Mouse (Mus musculus) activated CD4-positive, CD25-positive, alpha-beta regulatory T cell, adult 4 months (primary cell): ENCODE results near the gene Dcdc2a. TPM values are rescaled to one million over a fixed set of nuclear protein-coding genes. Genes with fewer than 3 reads are reported as not detected.

Experiments
- ATAC-seq: one replicate; pipeline ENCODE4 v1.8.0; 2017
- polyA plus RNA-seq, 2 experiments: library from polyadenylated mRNA; unstranded; fragments of 100-300 nt; shearing (Covaris generic); gene quantifications; one replicate each; pipeline ENCODE4 v1.2.1; 2017

Gene Dcdc2a
- polyA plus RNA-seq, 2 experiments from 2014 or later, result not detected

DNA sequence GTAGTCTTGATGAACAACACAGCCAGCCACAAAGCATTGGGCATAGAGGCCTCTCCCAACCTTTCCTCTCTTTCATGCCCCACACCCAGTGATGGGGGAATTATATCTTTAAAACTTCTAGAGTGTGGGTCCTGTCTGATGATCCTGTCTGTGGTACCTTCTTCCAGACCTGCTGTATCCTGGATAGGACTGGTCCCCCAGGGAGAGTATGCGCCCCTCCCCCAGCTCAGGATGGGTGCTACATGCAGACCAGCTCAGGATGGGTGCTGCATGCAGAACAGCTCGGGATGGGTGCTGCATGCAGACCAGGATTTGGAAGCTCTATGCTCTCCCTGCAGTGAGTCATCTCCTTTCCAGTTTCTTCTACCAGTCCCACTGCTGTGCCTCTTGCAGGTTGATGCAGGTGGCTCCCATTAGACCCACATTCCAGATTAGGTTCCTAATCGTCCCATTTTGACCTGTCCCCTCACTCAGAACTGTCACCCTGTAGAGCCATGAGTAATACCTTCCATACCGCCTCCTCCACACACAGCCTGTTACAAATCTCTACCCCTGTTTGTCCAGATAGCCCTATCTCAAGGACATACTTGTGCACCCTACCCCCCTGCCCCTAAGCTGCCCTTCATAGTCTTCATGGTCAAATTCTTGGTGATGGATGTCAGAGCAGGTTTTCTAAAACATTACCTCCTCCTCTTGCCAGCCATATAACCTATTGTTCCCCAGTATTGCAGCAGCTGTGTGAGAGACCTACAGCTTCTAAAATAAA lies 122.6 kb downstream of the Dcdc2a start:
- ATAC-seq, result no peak

DNA sequence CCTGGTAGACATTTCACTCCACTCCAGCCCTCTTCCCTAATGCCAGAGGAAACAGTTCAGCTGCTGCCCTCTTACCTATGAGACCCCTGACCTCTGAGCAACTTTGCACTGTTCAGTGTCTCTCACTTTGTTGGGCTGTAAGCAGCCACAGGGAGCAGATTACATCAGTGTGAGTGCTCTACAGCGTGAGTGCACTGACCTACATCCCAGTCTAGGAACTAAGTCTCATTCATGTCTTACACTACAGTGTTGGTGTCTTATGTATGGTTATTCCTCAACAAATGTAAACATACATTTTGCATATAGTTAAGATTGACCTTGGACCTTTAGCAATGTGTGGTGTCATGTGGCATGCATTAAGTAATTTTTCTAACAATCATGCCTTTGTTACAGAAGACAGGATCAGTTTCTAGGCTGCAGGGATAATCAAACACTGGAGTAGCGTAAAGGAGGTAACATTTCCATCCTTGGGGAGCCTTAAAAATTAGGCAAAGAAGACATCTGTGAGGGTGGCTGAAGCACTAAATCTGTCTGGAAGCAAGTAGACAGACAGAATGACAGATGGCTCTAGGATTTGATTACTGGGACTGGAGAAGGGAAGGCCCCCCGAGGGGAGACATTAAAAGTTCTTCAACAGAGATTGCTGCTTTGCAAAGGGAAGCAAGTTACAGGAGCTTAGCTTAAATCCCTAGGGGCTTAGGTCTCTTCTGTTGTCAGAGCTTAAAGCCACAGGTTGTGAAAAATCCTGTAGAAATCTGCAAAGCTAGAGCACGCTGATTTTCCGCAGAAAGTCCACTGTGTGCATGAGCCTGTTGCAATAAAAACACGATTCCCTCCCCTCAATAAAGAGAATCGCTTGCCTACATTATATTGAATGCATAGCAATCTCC lies 130.9 kb downstream of the Dcdc2a start:
- no peak for ATAC-seq

DNA sequence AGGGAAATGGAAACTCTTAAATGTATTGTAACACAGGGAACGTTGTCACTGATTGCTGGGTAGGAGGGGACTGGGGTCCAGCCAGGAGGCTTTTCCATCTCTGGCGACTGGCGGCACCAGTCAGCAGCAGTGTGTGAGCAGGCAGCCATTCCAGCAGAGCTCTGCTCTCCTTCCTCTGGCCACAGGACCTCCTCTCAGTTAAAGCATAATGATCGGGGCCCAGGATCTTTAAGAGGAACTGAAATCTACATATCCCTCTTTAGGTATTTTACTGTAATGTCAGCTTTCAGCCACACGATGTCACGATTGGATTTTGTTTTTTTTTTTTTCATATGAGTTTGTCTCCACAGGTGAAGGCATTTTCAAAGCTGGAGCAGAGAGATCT lies 131.5 kb downstream of the Dcdc2a start:
- no peak for ATAC-seq

DNA sequence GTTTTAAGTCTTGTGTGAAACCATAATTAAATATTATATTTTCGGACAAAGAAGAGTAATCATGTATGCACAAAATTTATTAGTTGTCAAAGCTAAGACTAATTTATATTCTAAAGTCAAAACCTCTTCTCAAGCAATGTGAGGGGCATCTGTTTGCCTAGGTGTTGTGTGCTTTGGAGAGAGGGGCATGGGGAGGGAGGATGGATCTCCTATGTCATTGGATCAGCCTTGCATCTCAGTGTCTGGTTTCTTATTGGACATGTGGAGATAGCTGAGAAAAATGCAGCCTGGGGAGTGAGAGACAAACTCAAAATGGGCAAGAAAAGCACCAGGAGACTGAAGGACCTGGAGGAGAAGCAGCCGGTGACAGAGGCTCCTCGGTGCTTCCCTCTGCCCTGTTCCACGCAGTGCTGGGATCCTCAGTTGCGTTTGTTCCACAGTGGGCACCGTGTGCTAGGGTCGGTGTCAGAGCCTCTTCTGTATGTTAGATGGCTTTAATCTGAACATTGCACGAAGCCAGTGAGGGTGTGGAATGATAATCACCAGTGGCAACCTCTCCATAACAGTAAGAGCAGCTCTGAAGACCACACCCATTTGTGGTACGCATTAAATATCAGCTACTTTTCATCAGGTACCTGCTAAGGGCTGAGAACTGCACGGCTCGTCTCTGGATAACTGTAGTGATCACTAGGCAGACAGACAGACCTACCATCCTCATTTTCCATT lies 133.8 kb downstream of the Dcdc2a start:
- ATAC-seq, result no peak

DNA sequence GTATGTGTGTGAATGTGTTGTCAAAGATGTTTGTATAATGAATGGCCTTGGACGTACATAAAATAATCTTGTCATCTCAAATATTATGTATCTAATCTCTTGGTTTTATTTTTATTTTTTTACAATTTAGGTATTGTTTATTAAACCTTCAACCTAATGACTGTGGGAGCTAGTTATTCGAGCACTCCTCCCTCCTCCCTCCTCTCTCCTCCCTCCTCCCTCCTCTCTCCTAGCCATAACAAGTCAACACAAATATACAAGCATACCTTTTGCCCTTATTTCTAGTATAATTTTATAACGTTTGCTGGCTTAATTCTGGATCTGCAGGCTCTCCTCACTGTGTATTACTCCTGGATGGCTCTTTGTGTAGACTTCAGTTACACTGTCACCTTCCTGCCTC lies 134.4 kb downstream of the Dcdc2a start:
- ATAC-seq, result no peak

DNA sequence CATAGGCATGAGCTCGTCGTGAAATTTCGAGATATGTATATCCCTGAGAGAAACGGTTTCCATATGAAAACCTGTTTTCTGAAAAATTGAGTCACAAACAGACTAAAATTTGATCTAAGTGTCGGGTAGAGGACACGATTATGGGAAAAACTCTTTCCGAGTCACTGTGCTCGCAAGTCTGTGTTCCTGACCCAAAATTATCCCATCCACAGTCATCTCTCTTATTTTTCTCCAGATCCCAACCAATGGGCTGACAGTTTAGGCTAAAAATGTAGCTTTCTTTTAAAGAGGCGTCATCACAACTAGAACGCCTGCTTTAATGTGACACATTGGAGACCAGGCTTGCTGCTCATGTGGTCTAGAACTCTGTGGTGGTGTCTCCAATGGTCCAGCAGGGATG lies 139.9 kb downstream of the Dcdc2a start:
- ATAC-seq, result no peak

DNA sequence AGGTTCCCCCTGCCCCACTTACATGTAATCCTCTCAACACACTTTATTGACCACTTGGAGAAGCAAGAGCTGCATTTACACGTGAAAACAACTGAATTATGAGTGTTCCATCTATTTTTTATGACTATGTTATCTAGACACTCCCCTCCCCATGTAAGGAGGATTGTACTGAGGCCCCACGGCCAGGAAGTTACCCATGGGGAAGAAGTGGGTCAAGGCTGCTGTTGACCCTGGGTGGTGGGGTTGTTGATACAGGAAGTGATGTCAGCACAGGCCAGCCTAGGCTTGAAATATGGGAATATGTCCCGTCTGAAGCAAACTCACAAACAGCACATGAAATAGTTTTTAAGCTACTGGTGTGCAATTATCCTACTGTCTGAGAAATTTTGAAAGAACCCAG lies 144.1 kb downstream of the Dcdc2a start:
- ATAC-seq, result no peak

DNA sequence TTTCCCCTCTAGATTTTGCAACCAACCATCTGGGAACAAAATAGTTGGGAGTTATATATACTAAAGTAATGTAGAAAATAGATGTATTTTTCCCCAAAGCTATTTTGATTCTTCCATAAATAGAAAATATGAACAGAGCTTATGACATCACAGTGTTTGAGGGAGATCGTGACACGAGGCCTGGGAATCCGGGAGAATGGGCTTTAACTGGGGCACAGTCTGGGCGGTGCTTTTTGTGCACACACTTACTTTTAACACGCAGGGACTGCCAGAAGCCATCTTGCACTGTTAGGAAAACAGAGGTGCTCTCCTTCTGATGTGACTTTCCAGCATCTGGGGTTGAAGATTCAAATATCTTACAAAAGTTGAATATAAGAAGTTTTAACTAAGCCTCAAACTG lies 151.1 kb downstream of the Dcdc2a start:
- ATAC-seq, result no peak

DNA sequence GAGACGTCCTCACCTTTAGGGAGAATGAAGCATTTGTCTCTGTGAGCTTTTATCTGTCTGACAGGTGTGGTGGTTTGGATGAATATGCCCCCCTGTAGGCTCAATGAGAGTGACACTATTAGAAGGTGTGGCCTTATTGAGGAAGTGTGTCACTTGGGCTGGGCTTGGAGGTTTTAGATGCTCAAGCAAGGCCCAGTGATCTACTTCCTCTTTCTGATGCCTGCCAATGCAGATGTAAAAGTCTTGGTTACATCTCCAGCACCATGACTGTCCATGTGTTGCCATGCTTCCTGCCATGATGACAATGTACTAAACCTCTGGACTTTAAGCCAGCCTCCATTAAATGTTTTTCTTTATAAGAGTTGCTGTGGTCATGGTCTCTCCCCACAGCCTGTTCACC lies 162.6 kb downstream of the Dcdc2a start:
- no peak for ATAC-seq

DNA sequence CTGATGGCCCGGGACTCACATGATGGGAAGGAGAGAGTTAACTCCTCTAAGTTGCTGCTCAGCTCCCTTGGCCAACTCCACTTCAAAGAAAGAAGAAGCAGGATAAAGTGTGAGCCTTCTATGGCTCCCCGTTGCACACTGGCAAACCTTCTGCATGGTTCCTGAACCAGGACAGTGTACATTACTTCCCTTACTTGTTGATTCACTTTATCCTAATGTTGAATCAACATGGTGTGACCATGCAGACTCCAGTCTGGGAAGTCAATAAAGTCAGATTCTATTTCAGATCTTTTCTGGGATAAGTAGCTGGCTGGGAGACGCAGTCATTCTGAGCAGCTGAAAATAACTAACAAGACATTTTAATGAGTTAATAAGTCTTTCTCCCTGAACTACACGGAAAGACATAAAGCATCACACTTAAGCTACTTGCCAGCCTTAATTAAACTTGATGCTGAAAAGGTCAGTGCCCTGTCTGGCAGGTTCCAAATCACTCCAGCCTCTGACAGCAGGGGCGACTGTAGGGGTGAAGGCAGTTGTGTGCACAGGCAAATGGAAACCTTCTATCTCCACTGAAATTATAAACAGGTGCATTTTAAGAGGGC lies 164.5 kb downstream of the Dcdc2a start:
- no peak for ATAC-seq

DNA sequence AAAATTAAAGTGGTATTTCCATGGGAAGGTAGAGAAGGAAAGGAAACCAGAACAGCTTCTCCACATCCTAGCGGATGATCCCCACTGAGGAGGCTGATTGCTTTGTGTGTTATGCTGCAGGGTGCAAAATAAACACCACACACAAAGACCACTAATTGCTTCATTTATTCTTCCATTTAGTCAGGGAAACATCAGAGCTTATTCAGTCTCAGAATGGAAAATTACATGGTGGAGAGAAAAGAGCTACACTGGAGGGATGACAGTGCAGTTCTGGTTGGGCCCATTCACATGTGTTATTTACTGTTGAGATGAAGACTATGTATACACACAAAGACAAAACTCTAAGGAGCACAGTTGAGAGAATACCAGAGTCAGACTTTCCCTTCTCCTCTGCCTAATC lies 196.1 kb downstream of the Dcdc2a start:
- ATAC-seq, result no peak

DNA sequence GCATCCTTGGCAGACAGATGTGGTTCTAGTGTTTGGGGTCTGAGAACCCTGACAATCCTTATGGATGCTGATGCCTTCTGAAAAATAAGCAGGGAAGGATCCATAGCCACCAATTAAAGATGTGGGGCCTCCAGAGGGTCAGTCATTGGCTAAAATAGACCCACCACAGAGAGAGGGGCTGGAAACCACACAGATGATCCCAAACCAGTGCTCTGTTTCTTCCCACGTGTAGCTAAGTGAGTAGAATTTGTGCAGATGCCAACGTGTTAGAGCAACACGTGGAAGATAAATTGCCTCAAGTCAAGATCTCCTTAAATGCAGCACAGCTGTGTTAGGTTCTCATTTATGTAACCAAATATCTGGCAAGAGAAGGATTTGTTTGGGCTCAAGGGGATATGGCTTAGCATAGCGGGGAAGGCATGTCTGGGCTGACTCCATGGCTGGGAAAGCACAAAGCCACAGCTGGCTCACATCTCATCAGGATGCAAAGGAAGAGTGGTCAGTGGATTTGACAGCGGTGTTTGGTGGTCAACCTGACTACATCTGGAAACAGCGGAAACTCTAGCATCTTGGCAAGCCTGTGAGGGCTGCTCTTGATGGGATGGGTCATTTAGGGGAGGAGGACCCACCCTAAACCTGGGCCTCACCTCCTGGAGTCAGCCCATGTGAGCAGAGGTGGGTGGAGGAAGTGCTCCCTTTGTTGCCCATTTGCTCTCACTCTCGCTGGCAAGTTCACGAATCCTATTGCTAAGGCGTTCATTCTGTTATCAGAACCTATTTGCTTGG lies 198.9 kb downstream of the Dcdc2a start:
- ATAC-seq, result no peak

DNA sequence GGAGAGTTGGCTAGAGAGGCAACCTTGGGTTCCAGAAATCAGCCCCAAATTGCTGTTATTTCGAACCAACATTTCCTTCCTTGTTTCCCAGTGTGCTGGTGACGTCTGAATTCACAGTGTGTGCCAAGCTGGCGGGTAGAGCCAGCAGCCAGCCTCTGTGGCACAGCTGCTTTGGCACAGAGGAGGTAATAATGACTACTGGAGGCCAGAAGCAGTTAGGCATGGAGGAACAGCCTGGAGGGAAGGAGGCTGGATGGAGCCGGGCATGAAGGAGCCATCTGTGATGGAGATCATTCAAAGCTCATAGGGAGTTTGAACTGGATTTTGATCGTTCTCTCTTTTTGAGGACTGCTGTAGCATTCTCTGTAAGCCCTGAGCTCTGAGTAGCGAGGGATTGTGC lies 201.8 kb downstream of the Dcdc2a start:
- no peak for ATAC-seq

Other genes starting within 250 kb of the Dcdc2a start
- gene Acot13, start 224.5 kb upstream of the Dcdc2a start, polyA plus RNA-seq, result 10 to 100 TPM; 69.2 to 76.1 TPM
- gene Tdp2, start 224.3 kb upstream of the Dcdc2a start, polyA plus RNA-seq, result 10 to 100 TPM; 17.2 to 24.2 TPM
- under 1 TPM; 0.24 to 0.25 TPM for gene D130043K22Rik, start 210.9 kb upstream of the Dcdc2a start, polyA plus RNA-seq
- gene Aldh5a1, start 118.3 kb upstream of the Dcdc2a start, polyA plus RNA-seq, result under 1 TPM; 0.20 to 0.49 TPM
- gene Gpld1, start 112.9 kb upstream of the Dcdc2a start, polyA plus RNA-seq, result 1 to 10 TPM in 1 of 2 experiments, under 1 TPM in 1; 0.98 to 2.4 TPM
- gene Mrs2, start 35.6 kb upstream of the Dcdc2a start, polyA plus RNA-seq, result 1 to 10 TPM; 5.6 to 5.7 TPM
- gene Nrsn1, start 214.5 kb downstream of the Dcdc2a start, polyA plus RNA-seq, result not detected